Mouse (Mus musculus): ENCODE measurements around the gene Etfdh.

- TF ChIP-seq CTCF (IDR thresholded peaks at IDR 0.05; ENCODE audit: control insufficient read depth, insufficient read depth, insufficient read length) (no peak), FOSL1 (IDR thresholded peaks at IDR 0.05; ENCODE audit: insufficient read depth, low read length, poor library complexity, severe bottlenecking) (no peak), USF1 (IDR thresholded peaks at IDR 0.05; ENCODE audit: low read depth) (peak; percentile 30)
Measured at GRCm38 (mm10) chr3:79567703-79568362, 61.5 kb downstream of the Etfdh start, which contains the start of gene Fnip2.

Data from C2C12 (cell line).